Mouse (Mus musculus): ENCODE measurements around the gene Calm2.

DNA sequence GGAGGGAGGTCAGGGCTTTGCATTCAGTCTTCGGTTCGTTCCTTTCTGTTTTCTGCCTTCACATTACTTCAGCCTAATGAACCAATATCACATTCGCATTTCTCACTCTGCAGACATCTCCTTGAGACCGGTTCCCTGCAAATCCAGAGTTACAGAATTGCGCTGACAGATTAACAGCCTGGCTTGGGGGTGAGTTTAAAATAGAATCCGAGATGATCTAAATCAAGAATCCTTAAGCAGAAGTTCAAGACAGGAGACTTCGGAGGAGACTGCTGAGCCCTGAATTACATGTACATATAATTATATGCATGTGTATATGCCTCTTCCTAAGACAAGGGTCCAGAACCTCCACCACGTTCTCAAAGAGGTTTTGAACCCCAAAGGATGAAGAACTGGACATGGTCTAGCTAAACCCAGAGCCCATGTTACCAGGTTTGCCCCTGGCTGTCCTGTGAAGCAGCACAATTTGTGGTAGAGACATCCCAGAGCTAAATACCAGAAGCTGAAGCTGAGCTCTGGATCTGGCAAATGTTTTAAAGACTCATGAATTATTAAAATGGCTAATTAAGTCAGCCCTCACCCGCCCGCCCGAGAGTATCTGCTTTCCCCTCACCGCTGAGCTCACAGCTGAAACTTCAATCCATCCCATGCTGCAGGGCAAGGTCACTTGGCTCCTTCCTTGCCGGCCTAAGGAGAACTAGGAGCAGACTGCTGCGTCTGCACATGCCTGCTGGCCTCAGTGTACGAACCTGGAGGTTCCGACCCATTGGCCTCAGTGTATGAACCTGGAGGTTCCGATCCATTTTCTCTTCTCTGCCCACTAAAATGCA is 14.1 kb upstream of the Calm2 start:
- no peak for TF ChIP-seq CTCF (IDR thresholded peaks at IDR 0.05; ENCODE audit: low read depth)
- TF ChIP-seq EP300 (IDR thresholded peaks at IDR 0.05; ENCODE audit: low read depth) = no peak

All from liver, embryonic 14.5 days (tissue).